Mouse (Mus musculus) neural tube, embryonic 11.5 days (tissue): ENCODE data around the gene Yipf3. TPM values are rescaled to one million over a fixed set of nuclear protein-coding genes. Genes with fewer than 3 reads are reported as not detected.

Experiments used
- ATAC-seq: fragments of 200-750 bp; cut with Nextera tagmentation; 2 replicates; pipeline ENCODE4 v1.8.0; 2017; ENCODE audit warnings: moderate number of reproducible peaks, mild to moderate bottlenecking, moderate TSS enrichment, moderate library complexity; ENCODE audit not compliant: insufficient read depth, low FRiP score, low TSS enrichment
- DNase-seq: peaks from one replicate; pipeline ENCODE4 v3.0.0-alpha.2; 2015; ENCODE audit warnings: low spot score
- H3K27ac ChIP-seq: fragments of 300-500 bp; sonication (generic); 2 replicates; pipeline ENCODE4 v1.5.1; 2014; ENCODE audit warnings: low read depth, mild to moderate bottlenecking, low read length
- H3K27me3 ChIP-seq: fragments of 300-500 bp; sonication (generic); 2 replicates; pipeline ENCODE4 v1.6.1; 2014; ENCODE audit warnings: mild to moderate bottlenecking, low read length, mixed read lengths; ENCODE audit not compliant: control insufficient read depth, insufficient read depth
- H3K36me3 ChIP-seq: fragments of 300-500 bp; sonication (generic); 2 replicates; pipeline ENCODE4 v1.6.1; 2014; ENCODE audit warnings: mild to moderate bottlenecking, low read length, moderate library complexity, mixed read lengths; ENCODE audit not compliant: control insufficient read depth, insufficient read depth
- H3K4me1 ChIP-seq: fragments of 300-500 bp; sonication (generic); 2 replicates; pipeline ENCODE4 v1.6.1; 2014; ENCODE audit warnings: low read length, mixed read lengths; ENCODE audit not compliant: control insufficient read depth, insufficient read depth
- H3K4me2 ChIP-seq: fragments of 300-500 bp; sonication (generic); 2 replicates; pipeline ENCODE4 v1.6.1; 2014; ENCODE audit warnings: low read depth, mild to moderate bottlenecking, moderate library complexity
- H3K4me3 ChIP-seq: fragments of 300-500 bp; sonication (generic); 2 replicates; pipeline ENCODE4 v1.5.1; 2014; ENCODE audit warnings: low read depth, low read length
- H3K9ac ChIP-seq: fragments of 300-500 bp; sonication (generic); 2 replicates; pipeline ENCODE4 v1.6.1; 2014; ENCODE audit warnings: mild to moderate bottlenecking, low read length
- H3K9me3 ChIP-seq: fragments of 300-500 bp; sonication (generic); 2 replicates; pipeline ENCODE4 v1.6.1; 2016; ENCODE audit warnings: low read length; ENCODE audit not compliant: control insufficient read depth
- WGBS: fragments of 180-500 bp; shearing (Covaris S2); extraction: QIAGEN DNeasy Blood & Tissue Kit; methylation state at CpG from one replicate; pipeline ENCODE4 v1.1.7; 2014; 5-methylcytosine and 5-hydroxymethylcytosine counted together
- polyA plus RNA-seq: library from polyadenylated mRNA; unstranded; fragments of >200 nt; fragmentation: Nextera tagmentation; extraction: Ambion mirVana; gene quantifications from 2 replicates; pipeline ENCODE4 v1.2.1, GENCODE M21; 2014

Yipf3 gene
- polyA plus RNA-seq, 1 experiment from 2014 or later, result 89.9 TPM

GRCm38 (mm10) chr17:46283140-46283539, 35.3 kb downstream of the Yipf3 start:
- WGBS, result 29% methylated on average over 9 of the region's 9 CpGs
- Histone ChIP-seq H3K27ac (no peak overlapping the region), H3K9ac (no peak overlapping the region; the same call in 1 of the 2 replicates)

GRCm38 (mm10) chr17:46283911-46284310, 36.0 kb downstream of the Yipf3 start:
- no peak for DNase-seq
- Histone ChIP-seq H3K9ac (no peak overlapping the region), H3K4me2 (no peak overlapping the region), H3K4me3 (no peak overlapping the region), H3K4me1 (peaks cover 13% of the 10 kb centered on the region), H3K27ac (no peak overlapping the region), H3K27me3 (no peaks in the 10 kb centered on the region), H3K9me3 (no peaks in the 10 kb centered on the region), H3K36me3 (no peaks in the 10 kb centered on the region)
- WGBS, result 81% methylated on average over 8 of the region's 8 CpGs
- ATAC-seq, result no peak

More at GRCm38 (mm10) chr17:46283140-46283539, 35.3 kb downstream of the Yipf3 start:
- DNase-seq, result no peak
- H3K36me3 ChIP-seq, result no peaks in the 10 kb centered on the region
- ATAC-seq, result peak; percentile 65; the same call in 1 of the 2 replicates
- H3K27me3 ChIP-seq, result no peaks in the 10 kb centered on the region
- peaks cover 13% of the 10 kb centered on the region for H3K4me1 ChIP-seq
- peak overlapping the region; percentile 76 for H3K4me3 ChIP-seq
- H3K4me2 ChIP-seq, result peak overlapping the region; percentile 91
- H3K9me3 ChIP-seq, result no peaks in the 10 kb centered on the region

- Histone ChIP-seq H3K4me1 (peaks cover 13% of the 10 kb centered on the region), H3K27me3 (no peaks in the 10 kb centered on the region), H3K4me3 (no peak overlapping the region), H3K4me2 (no peak overlapping the region), H3K9ac (no peak overlapping the region), H3K9me3 (no peaks in the 10 kb centered on the region), H3K36me3 (no peaks in the 10 kb centered on the region), H3K27ac (peak overlapping the region; percentile 53)
- no peak for ATAC-seq
- WGBS, result 21% methylated on average over 7 of the region's 7 CpGs
- DNase-seq, result no peak
These were observed 36.8 kb downstream of the Yipf3 start for GRCm38 (mm10) chr17:46284653-46285052.

GRCm38 (mm10) chr17:46285407-46285806, 37.5 kb downstream of the Yipf3 start:
- ATAC-seq (no peak), DNase-seq (no peak)
- WGBS, result 76% methylated on average over 6 of the region's 6 CpGs
- Histone ChIP-seq H3K4me2 (no peak overlapping the region), H3K4me1 (peaks cover 13% of the 10 kb centered on the region), H3K9me3 (no peaks in the 10 kb centered on the region), H3K27me3 (no peaks in the 10 kb centered on the region), H3K36me3 (no peaks in the 10 kb centered on the region), H3K4me3 (no peak overlapping the region), H3K27ac (no peak overlapping the region), H3K9ac (no peak overlapping the region)

- H3K36me3 ChIP-seq, result no peaks in the 10 kb centered on the region
- H3K4me1 ChIP-seq, result peaks cover 3% of the 10 kb centered on the region; the same call in 1 of the 2 replicates
- no peak overlapping the region for H3K4me3 ChIP-seq
- H3K27me3 ChIP-seq, result no peaks in the 10 kb centered on the region
- H3K27ac ChIP-seq, result no peak overlapping the region
- DNase-seq (no peak), ATAC-seq (no peak)
- H3K4me2 ChIP-seq, result no peak overlapping the region
- WGBS, result 60% methylated on average over 11 of the region's 11 CpGs
- H3K9me3 ChIP-seq, result no peaks in the 10 kb centered on the region
- H3K9ac ChIP-seq, result 0 out of 2 replicates have a peak overlapping the region, but pooled peaks have one; percentile 11
These were observed 39.8 kb downstream of the Yipf3 start for GRCm38 (mm10) chr17:46287678-46288095.

GRCm38 (mm10) chr17:46296601-46297000, 48.7 kb downstream of the Yipf3 start:
- DNase-seq, result no peak
- Histone ChIP-seq H3K36me3 (no peaks in the 10 kb centered on the region), H3K27me3 (peaks cover 47% of the 10 kb centered on the region), H3K4me1 (peaks cover 6% of the 10 kb centered on the region; the same call in 1 of the 2 replicates), H3K9ac (no peak overlapping the region), H3K27ac (no peak overlapping the region), H3K9me3 (no peaks in the 10 kb centered on the region), H3K4me3 (no peak overlapping the region), H3K4me2 (no peak overlapping the region)
- 55% methylated on average over 6 of the region's 6 CpGs for WGBS
- ATAC-seq, result no peak

GRCm38 (mm10) chr17:46297028-46297363, 49.1 kb downstream of the Yipf3 start:
- no peak overlapping the region for H3K27ac ChIP-seq
- WGBS, result 9% methylated on average over 6 of the region's 6 CpGs

GRCm38 (mm10) chr17:46297364-46298219, 49.7 kb downstream of the Yipf3 start, which contains the start of gene Dlk2:
Gene Dlk2 (plus strand): TSS chr17:46297421.
- H3K4me3 ChIP-seq, result peak within 1 kb of the TSS; percentile 47
- H3K27me3 ChIP-seq, result peaks cover 47% of the 10 kb centered on the region

More at GRCm38 (mm10) chr17:46297028-46297363, 49.1 kb downstream of the Yipf3 start:
- H3K27me3 ChIP-seq, result peaks cover 47% of the 10 kb centered on the region
- H3K9ac ChIP-seq, result peak overlapping the region; percentile 53
- peak overlapping the region; percentile 47 for H3K4me3 ChIP-seq
- no peaks in the 10 kb centered on the region for H3K36me3 ChIP-seq
- H3K9me3 ChIP-seq, result no peaks in the 10 kb centered on the region
- H3K4me1 ChIP-seq, result peaks cover 6% of the 10 kb centered on the region; the same call in 1 of the 2 replicates
- ATAC-seq (no peak), DNase-seq (no peak)
- H3K4me2 ChIP-seq, result peak overlapping the region; percentile 99

More at GRCm38 (mm10) chr17:46297364-46298219, 49.7 kb downstream of the Yipf3 start, which contains the start of gene Dlk2:
- no peak for DNase-seq
- Histone ChIP-seq H3K9me3 (no peaks in the 10 kb centered on the region), H3K36me3 (no peaks in the 10 kb centered on the region), H3K4me1 (peaks cover 6% of the 10 kb centered on the region; the same call in 1 of the 2 replicates), H3K9ac (peak within 1 kb of the TSS; percentile 53), H3K27ac (no peak within 1 kb of the TSS), H3K4me2 (peak within 1 kb of the TSS; percentile 99)
- 0 out of 2 replicates have a peak, but pooled peaks have one; percentile 27 for ATAC-seq
- under 1% methylated on average over 52 of the region's 86 CpGs for WGBS
